Mouse (Mus musculus) small intestine, adult 2 months (tissue): ENCODE data around the gene Foxn3. TPM values are rescaled to one million over a fixed set of nuclear protein-coding genes. Genes with fewer than 3 reads are reported as not detected.

ENCODE experiments used
- H3K27ac ChIP-seq: fragments of 200-500 bp; 2 replicates; pipeline ENCODE4 v1.5.1; 2012; ENCODE audit warnings: low read depth, low read length, control low read depth, inconsistent platforms; ENCODE audit not compliant: insufficient read depth
- H3K27me3 ChIP-seq: fragments of 200-500 bp; 2 replicates; pipeline ENCODE4 v1.6.1; 2012; ENCODE audit warnings: mild to moderate bottlenecking, moderate library complexity, low read length, inconsistent platforms; ENCODE audit not compliant: control insufficient read depth, insufficient read depth
- H3K36me3 ChIP-seq: fragments of 200-500 bp; 2 replicates; pipeline ENCODE4 v1.6.1; 2012; ENCODE audit warnings: mild to moderate bottlenecking, low read length, control low read depth, inconsistent platforms; ENCODE audit not compliant: control insufficient read depth, insufficient read depth
- H3K4me1 ChIP-seq: fragments of 200-500 bp; 2 replicates; pipeline ENCODE4 v1.6.1; 2012; ENCODE audit warnings: low read length, inconsistent platforms, mixed read lengths; ENCODE audit not compliant: control insufficient read depth, insufficient read depth, insufficient read length
- H3K4me3 ChIP-seq: fragments of 200-500 bp; 2 replicates; pipeline ENCODE4 v1.5.1; 2012; ENCODE audit warnings: low read depth, mild to moderate bottlenecking, control low read depth, inconsistent platforms, low read length, moderate library complexity
- CTCF ChIP-seq: fragments of 200-500 bp; IDR thresholded peaks from 2 replicates; pipeline ENCODE4 v1.5.1; 2012; ENCODE audit warnings: low read depth, mild to moderate bottlenecking, control low read depth, inconsistent platforms, low read length, moderate library complexity, mixed read lengths; ENCODE audit not compliant: insufficient replicate concordance, insufficient read length; ENCODE audit errors: extremely low read depth
- POLR2A ChIP-seq: fragments of 200-500 bp; IDR thresholded peaks from 2 replicates; pipeline ENCODE4 v1.6.1; 2012; ENCODE audit warnings: low read depth, mild to moderate bottlenecking, control low read depth, inconsistent platforms, low read length, moderate library complexity
- WGBS: fragments of 180-500 bp; shearing (Covaris S2); methylation state at CpG from one replicate; pipeline ENCODE4 v1.1.7; 2018; 5-methylcytosine and 5-hydroxymethylcytosine counted together
- polyA plus RNA-seq: library from polyadenylated mRNA; depleted of rRNA; stranded (reverse); fragments of >200 nt; gene quantifications from 2 replicates; pipeline ENCODE4 v1.2.3, GENCODE M21; 2012

Foxn3 gene
- polyA plus RNA-seq, 1 experiment, result 17.5 TPM

DNA sequence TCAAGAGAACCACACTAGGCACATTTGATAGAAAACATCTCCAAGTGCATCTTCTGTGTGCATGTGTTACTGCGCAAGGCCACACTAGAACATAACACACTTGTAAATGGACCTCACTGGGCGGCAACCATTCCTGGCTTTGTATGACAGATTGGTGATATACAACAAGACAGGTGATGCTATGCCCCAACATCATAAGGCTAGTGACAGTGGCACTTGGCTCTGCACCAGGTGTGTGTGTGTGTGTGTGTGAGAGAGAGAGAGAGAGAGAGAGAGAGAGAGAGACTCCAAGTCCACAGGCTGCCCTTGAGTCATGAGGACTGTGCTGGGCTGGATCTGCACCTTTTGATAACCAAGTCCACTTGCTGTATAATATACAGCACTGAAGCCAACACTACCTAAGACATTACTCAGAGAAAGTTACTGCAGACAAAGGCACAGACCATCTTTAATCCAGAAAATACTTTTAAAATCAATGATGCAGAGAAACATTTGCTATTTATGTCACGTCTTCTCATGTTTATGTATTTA, 242.4 kb downstream of the Foxn3 start:
- Histone ChIP-seq H3K4me1 (no peaks in the 10 kb centered on the region), H3K4me3 (no peak overlapping the region), H3K36me3 (0 out of 2 replicates have a peak, but pooled peaks cover 2% of the 10 kb centered on the region), H3K27ac (no peak overlapping the region), H3K27me3 (no peaks in the 10 kb centered on the region)
- TF ChIP-seq CTCF, result no peak
- TF ChIP-seq POLR2A, result no peak
- WGBS, result 95% methylated on average over 3 of the region's 3 CpGs

DNA sequence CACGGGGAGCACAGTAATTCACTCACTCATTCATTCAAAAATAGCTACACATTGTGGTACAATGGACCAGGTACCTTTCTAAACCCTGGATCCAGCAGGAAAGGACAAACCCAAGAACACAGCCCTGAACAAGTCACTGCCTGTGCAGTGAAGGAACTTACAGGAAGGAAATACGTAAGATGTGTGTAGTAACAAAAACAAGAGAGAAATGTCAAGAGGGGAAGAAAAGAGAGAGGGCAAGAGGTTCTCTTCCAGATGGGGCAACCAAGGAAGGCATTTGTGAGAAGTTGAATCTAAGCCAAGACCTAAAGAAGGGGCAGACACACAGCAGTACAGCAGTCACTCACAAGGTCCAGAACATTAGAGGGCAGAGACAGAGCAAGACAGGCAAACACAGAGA, 243.5 kb downstream of the Foxn3 start:
- TF ChIP-seq CTCF, result no peak
- TF ChIP-seq POLR2A, result no peak
- no peak overlapping the region for H3K27ac ChIP-seq
- H3K4me1 ChIP-seq, result no peaks in the 10 kb centered on the region
- 0 out of 2 replicates have a peak, but pooled peaks cover 2% of the 10 kb centered on the region for H3K36me3 ChIP-seq
- no peak overlapping the region for H3K4me3 ChIP-seq
- H3K27me3 ChIP-seq, result no peaks in the 10 kb centered on the region
- 74% methylated on average over 2 of the region's 2 CpGs for WGBS

- WGBS, result 34% methylated on average over 5 of the region's 5 CpGs
- Histone ChIP-seq H3K27ac (no peak overlapping the region), H3K36me3 (0 out of 2 replicates have a peak, but pooled peaks cover 2% of the 10 kb centered on the region), H3K4me1 (no peaks in the 10 kb centered on the region), H3K27me3 (no peaks in the 10 kb centered on the region), H3K4me3 (no peak overlapping the region)
- TF ChIP-seq CTCF (no peak), POLR2A (no peak)
Measured at GRCm38 (mm10) chr12:99319171-99319570, 244.2 kb downstream of the Foxn3 start.

GRCm38 (mm10) chr12:99315931-99316330, 247.5 kb downstream of the Foxn3 start:
- whole genome bisulfite sequencing, result 93% methylated on average over 6 of the region's 6 CpGs
- no peaks in the 10 kb centered on the region for H3K27me3 ChIP-seq
- TF ChIP-seq POLR2A (no peak), CTCF (no peak)
- no peak overlapping the region for H3K4me3 ChIP-seq
- H3K27ac ChIP-seq, result no peak overlapping the region
- no peaks in the 10 kb centered on the region for H3K36me3 ChIP-seq
- H3K4me1 ChIP-seq, result no peaks in the 10 kb centered on the region

- Histone ChIP-seq H3K4me1 (no peaks in the 10 kb centered on the region), H3K4me3 (no peak overlapping the region), H3K27me3 (no peaks in the 10 kb centered on the region), H3K27ac (no peak overlapping the region), H3K36me3 (no peaks in the 10 kb centered on the region)
- no peak for TF ChIP-seq POLR2A
- no peak for TF ChIP-seq CTCF
- WGBS, result 77% methylated on average over 5 of the region's 5 CpGs
Measured at GRCm38 (mm10) chr12:99314817-99315216, 248.6 kb downstream of the Foxn3 start.

GRCm38 (mm10) chr12:99311303-99311702, 252.1 kb downstream of the Foxn3 start:
- Histone ChIP-seq H3K27me3 (no peaks in the 10 kb centered on the region), H3K36me3 (no peaks in the 10 kb centered on the region), H3K4me1 (peaks cover 3% of the 10 kb centered on the region; the same call in 1 of the 2 replicates), H3K27ac (no peak overlapping the region), H3K4me3 (no peak overlapping the region)
- no peak for TF ChIP-seq CTCF
- TF ChIP-seq POLR2A, result no peak
- 57% methylated on average over 3 of the region's 3 CpGs for WGBS

DNA sequence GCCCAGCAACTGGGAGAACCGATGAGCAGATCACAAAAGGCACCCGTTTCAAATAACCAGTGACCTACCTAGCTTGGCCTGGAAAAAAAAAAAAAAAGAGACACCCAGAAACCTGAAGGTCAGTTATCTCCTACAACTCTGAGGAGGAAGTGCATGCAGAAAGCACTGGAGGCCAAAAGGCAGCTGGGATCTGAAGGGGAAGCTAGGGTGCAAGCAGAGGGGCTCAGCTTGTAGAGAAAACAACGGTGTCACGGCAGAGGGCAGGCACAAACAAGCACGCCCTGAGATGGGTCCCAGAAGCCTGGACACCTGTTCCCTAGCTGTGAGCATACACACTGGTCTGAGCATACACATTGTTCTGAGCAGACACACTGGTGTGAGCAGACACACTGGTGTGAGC, 253.4 kb downstream of the Foxn3 start:
- TF ChIP-seq POLR2A (no peak), CTCF (no peak)
- 73% methylated on average over 5 of the region's 5 CpGs for WGBS
- Histone ChIP-seq H3K27me3 (no peaks in the 10 kb centered on the region), H3K27ac (no peak overlapping the region), H3K4me1 (peaks cover 3% of the 10 kb centered on the region; the same call in 1 of the 2 replicates), H3K4me3 (no peak overlapping the region), H3K36me3 (no peaks in the 10 kb centered on the region)

GRCm38 (mm10) chr12:99308541-99309089, 254.8 kb downstream of the Foxn3 start:
- Histone ChIP-seq H3K27me3 (no peaks in the 10 kb centered on the region), H3K4me1 (peaks cover 5% of the 10 kb centered on the region; the same call in 1 of the 2 replicates), H3K27ac (no peak overlapping the region), H3K4me3 (no peak overlapping the region), H3K36me3 (no peaks in the 10 kb centered on the region)
- WGBS, result 84% methylated on average over 11 of the region's 11 CpGs
- TF ChIP-seq CTCF, result no peak
- TF ChIP-seq POLR2A, result no peak
